Mouse (Mus musculus): ENCODE results near the gene Rag1. TPM values are rescaled to one million over a fixed set of nuclear protein-coding genes. Genes with fewer than 3 reads are reported as not detected.

Rag1 gene
- total RNA-seq, 2 experiments from 2014 or later = not detected

- ATAC-seq (replicated peaks; ENCODE audit: poor library complexity, severe bottlenecking) = no peak
Measured at GRCm38 (mm10) chr2:101592886-101593285, 56.4 kb downstream of the Rag1 start.

GRCm38 (mm10) chr2:101592023-101592841 is 57.1 kb downstream of the Rag1 start:
- ATAC-seq (replicated peaks; ENCODE audit: poor library complexity, severe bottlenecking) = no peak

- no peak for ATAC-seq (replicated peaks; ENCODE audit: poor library complexity, severe bottlenecking)
Measured at GRCm38 (mm10) chr2:101591356-101591755, 57.9 kb downstream of the Rag1 start.

Other genes starting within 250 kb of the Rag1 start
- 0.26 and 2.9 TPM in 2 replicates for gene Rag2, start 24.8 kb downstream of the Rag1 start, total RNA-seq (2014; fragmentation: Nextera tagmentation)
- gene Rag2, start 24.8 kb downstream of the Rag1 start, total RNA-seq (2017) = 0.52 and 0.90 TPM in 2 replicates
- 65.6 and 110 TPM in 2 replicates for gene B230118H07Rik, start within 50 bp of the Rag1 start, total RNA-seq (2014; fragmentation: Nextera tagmentation)
- 125 and 126 TPM in 2 replicates for gene B230118H07Rik, start within 50 bp of the Rag1 start, total RNA-seq (2017)
- 21.6 and 21.9 TPM in 2 replicates for gene Traf6, start 28.9 kb upstream of the Rag1 start, total RNA-seq (2014; fragmentation: Nextera tagmentation)
- gene Traf6, start 28.9 kb upstream of the Rag1 start, total RNA-seq (2017) = 15.3 and 22.9 TPM in 2 replicates
- not detected in 2 replicates for gene Prr5l, start 233.5 kb upstream of the Rag1 start, total RNA-seq (2014; fragmentation: Nextera tagmentation)
- gene Prr5l, start 233.5 kb upstream of the Rag1 start, total RNA-seq (2017) = not detected in 2 replicates
- gene Commd9, start 236.7 kb upstream of the Rag1 start, total RNA-seq (2014; fragmentation: Nextera tagmentation) = 13.3 and 30.9 TPM in 2 replicates
- gene Commd9, start 236.7 kb upstream of the Rag1 start, total RNA-seq (2017) = 24.5 and 40.7 TPM in 2 replicates